Mouse (Mus musculus): ENCODE measurements at regions not wholly inside any gene's neighbourhood (a gene's known extent, or its start where the extent isn't known, plus 50 kb on each side); places are given as distances from the start of the nearest gene placed in this dataset.

GRCm38 (mm10) chr3:40102698-40103097 is 428.4 kb upstream of the Intu start:
- TF ChIP-seq CTCF (IDR thresholded peaks at IDR 0.05; ENCODE audit: extremely low read depth, insufficient read depth, low read length) (no peak), POLR2A (IDR thresholded peaks at IDR 0.05; ENCODE audit: extremely low read depth, insufficient read depth, low read length) (no peak)

Measured in cortical plate, adult 2 months (tissue).